Mouse (Mus musculus): ENCODE measurements at regions not wholly inside any gene's neighbourhood (a gene's known extent, or its start where the extent isn't known, plus 50 kb on each side); places are given as distances from the start of the nearest gene placed in this dataset.

DNA sequence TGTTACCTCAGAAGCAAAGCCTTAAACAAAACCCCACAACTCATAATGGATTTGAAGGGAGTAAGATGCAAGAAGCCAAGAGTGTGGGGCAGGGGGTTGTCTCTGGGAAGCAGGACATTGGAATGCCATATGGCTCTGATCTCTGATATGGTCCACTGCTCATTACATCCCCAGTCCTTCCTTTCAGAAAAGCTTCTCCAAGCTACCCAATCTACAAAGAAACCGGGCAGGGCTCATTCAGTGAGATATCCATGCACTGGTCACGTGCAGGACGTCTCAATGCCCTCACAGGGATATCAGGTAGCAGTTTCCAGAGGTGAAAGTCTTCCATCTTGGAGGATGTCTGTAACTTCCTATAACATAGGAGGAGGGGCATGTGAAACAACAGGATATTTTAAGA is 61.8 kb upstream of the Aco1 start:
- 73% methylated on average over 3 of the region's 3 CpGs for WGBS
- Histone ChIP-seq H3K4me3 (replicated peaks; ENCODE audit: extremely low read depth, low read depth, low read length) (no peak overlapping the region), H3K4me1 (ENCODE audit: control insufficient read depth, insufficient read depth, low read length) (no peaks in the 10 kb centered on the region)
- no peak for TF ChIP-seq POLR2A (IDR thresholded peaks at IDR 0.05; ENCODE audit: borderline replicate concordance, extremely low read depth, low read depth, low read length)
- no peak for TF ChIP-seq CTCF (IDR thresholded peaks at IDR 0.05; ENCODE audit: insufficient read depth, low read length)
- no peak for DNase-seq

DNA sequence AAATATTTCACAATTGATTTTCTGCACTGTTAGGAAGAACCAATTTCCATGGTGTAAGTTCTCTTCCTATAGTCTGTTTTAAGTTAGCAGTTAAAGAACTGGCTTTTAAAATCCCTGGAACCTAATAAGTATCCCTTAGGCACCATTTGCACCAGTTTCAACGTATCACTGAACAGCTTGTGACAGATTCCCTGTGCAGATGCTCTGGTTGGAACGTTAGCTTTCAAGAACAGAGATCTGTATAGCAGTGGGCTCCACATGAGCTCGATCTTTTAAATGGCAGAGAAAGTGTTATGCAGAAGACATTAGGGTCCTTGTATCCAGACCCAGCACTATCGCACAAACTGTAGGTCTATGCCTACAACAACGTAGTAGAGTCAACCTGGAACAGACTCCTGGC is 52.6 kb upstream of the Aco1 start:
- Histone ChIP-seq H3K4me1 (ENCODE audit: control insufficient read depth, insufficient read depth, low read length) (no peaks in the 10 kb centered on the region), H3K4me3 (replicated peaks; ENCODE audit: extremely low read depth, low read depth, low read length) (no peak overlapping the region)
- TF ChIP-seq CTCF (IDR thresholded peaks at IDR 0.05; ENCODE audit: insufficient read depth, low read length) (no peak), POLR2A (IDR thresholded peaks at IDR 0.05; ENCODE audit: borderline replicate concordance, extremely low read depth, low read depth, low read length) (no peak)
- WGBS = 70% methylated on average over 5 of the region's 5 CpGs
- DNase-seq = no peak
